Mouse (Mus musculus) midbrain, embryonic 12.5 days (tissue): ENCODE data around the gene Cdh23. TPM values are rescaled to one million over a fixed set of nuclear protein-coding genes. Genes with fewer than 3 reads are reported as not detected.

Source experiments
- ATAC-seq: fragments of 200-750 bp; cut with Nextera tagmentation; 2 replicates; pipeline ENCODE4 v1.8.0; 2017; ENCODE audit warnings: low read depth, moderate TSS enrichment, moderate library complexity; ENCODE audit not compliant: low FRiP score
- H3K27ac ChIP-seq: fragments of 300-500 bp; sonication (generic); replicated peaks from 2 replicates; pipeline ENCODE4 v1.5.1; 2016; ENCODE audit warnings: mild to moderate bottlenecking
- H3K27me3 ChIP-seq: fragments of 300-500 bp; sonication (generic); 2 replicates; pipeline ENCODE4 v1.6.1; 2016; ENCODE audit warnings: mild to moderate bottlenecking
- H3K36me3 ChIP-seq: fragments of 300-500 bp; sonication (generic); 2 replicates; pipeline ENCODE4 v1.6.1; 2016
- H3K4me1 ChIP-seq: fragments of 300-500 bp; sonication (generic); 2 replicates; pipeline ENCODE4 v1.6.1; 2016
- H3K4me2 ChIP-seq: fragments of 300-500 bp; sonication (generic); replicated peaks from 2 replicates; pipeline ENCODE4 v1.6.1; 2016; ENCODE audit warnings: mild to moderate bottlenecking, moderate library complexity
- H3K4me3 ChIP-seq: fragments of 300-500 bp; sonication (generic); 2 replicates; pipeline ENCODE4 v1.5.1; 2016; ENCODE audit warnings: mild to moderate bottlenecking
- H3K9ac ChIP-seq: fragments of 300-500 bp; sonication (generic); replicated peaks from 2 replicates; pipeline ENCODE4 v1.6.1; 2016; ENCODE audit warnings: mild to moderate bottlenecking, moderate library complexity
- H3K9me3 ChIP-seq: fragments of 300-500 bp; sonication (generic); 2 replicates; pipeline ENCODE4 v1.6.1; 2016; ENCODE audit warnings: mild to moderate bottlenecking
- WGBS: fragments of 180-500 bp; shearing (Covaris S2); methylation state at CpG from one replicate; pipeline ENCODE4 v1.1.7; 2016; 5-methylcytosine and 5-hydroxymethylcytosine counted together
- polyA plus RNA-seq: library from polyadenylated mRNA; unstranded; fragments of >200 nt; fragmentation: Nextera tagmentation; extraction: Ambion mirVana; gene quantifications from 2 replicates; pipeline ENCODE4 v1.2.1, GENCODE M21; 2016

Gene Cdh23
- polyA plus RNA-seq, 1 experiment from 2014 or later, result 1.2 TPM

DNA sequence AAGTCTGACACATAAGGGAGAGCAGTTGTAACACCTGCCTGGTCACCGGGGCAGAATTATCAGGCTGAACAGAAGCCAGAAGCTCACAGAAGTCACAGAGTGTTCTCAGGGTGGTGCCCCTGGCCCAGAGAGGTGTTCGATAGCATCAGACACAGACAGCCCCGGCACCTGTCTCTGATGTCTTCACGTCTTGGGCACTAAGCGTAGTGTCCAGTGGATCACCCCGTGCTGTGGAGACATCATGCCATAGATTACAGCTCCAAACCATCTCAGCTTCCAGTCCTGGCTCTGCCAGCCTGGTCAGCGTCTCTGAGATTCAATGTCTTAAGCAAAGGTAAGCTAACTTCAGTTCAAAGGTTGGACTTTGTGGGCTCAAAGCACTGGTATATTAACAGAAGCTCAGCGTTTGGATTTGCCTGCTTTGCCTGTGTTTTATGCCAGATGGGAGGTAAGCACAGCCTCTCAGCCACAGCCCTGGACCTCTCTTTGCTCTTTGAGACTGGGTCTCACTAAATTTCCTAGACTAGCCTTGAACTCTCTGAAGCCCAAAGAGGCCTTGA is 429.4 kb downstream of the Cdh23 start:
- H3K4me2 ChIP-seq, result no peak overlapping the region
- no peak overlapping the region for H3K4me3 ChIP-seq
- no peak overlapping the region for H3K9ac ChIP-seq
- no peaks in the 10 kb centered on the region for H3K27me3 ChIP-seq
- H3K36me3 ChIP-seq, result no peaks in the 10 kb centered on the region
- WGBS, result 93% methylated on average over 8 of the region's 8 CpGs
- H3K4me1 ChIP-seq, result peaks cover 8% of the 10 kb centered on the region
- no peak for ATAC-seq
- no peak overlapping the region for H3K27ac ChIP-seq
- H3K9me3 ChIP-seq, result no peaks in the 10 kb centered on the region

DNA sequence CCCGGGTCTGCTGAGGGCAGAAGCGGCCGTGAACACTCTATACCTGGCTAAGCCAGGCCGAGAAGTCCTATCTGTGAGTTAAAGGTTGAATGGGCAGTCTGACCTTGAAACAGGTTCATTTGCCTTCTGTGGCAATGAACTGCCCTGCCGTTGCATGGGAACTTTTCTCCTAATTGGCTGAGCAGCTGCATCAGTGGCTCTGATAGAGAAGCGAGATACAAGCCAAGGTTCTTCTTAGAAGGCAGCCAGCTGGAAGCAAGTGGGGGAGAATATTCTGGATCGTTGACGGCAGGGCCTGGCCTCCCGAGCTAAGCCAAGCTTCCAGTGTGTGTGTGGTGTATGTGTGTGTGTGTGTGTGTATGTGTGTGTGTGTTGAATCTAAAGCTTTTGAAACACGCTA is 431.0 kb downstream of the Cdh23 start:
- 86% methylated on average over 10 of the region's 10 CpGs for WGBS
- Histone ChIP-seq H3K4me2 (no peak overlapping the region), H3K4me3 (no peak overlapping the region), H3K9me3 (no peaks in the 10 kb centered on the region), H3K36me3 (no peaks in the 10 kb centered on the region), H3K4me1 (peaks cover 8% of the 10 kb centered on the region), H3K9ac (no peak overlapping the region), H3K27ac (no peak overlapping the region), H3K27me3 (no peaks in the 10 kb centered on the region)
- no peak for ATAC-seq

DNA sequence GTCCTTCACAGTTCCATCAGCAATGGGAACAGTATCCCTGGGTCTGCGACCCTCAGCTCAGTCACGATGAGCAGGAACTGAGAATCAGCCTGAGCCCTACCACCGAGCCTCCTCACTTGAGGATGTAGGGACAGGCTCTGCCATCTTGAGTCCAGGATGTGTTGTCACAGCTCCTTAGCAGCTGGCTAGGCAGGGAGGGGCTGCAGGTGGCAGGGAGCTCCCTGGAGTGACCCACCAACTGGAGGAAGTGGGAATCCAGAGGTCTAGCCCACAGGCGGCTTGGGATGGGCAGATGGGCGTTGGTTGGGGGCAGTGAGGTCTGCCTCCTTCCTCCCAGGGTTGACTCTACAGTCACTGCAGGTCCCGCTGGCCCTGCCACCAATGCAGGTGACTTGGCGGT is 432.9 kb downstream of the Cdh23 start:
- 83% methylated on average over 7 of the region's 7 CpGs for WGBS
- no peaks in the 10 kb centered on the region for H3K36me3 ChIP-seq
- no peak for ATAC-seq
- H3K4me1 ChIP-seq, result peaks cover 8% of the 10 kb centered on the region
- no peak overlapping the region for H3K27ac ChIP-seq
- no peaks in the 10 kb centered on the region for H3K9me3 ChIP-seq
- H3K27me3 ChIP-seq, result no peaks in the 10 kb centered on the region
- H3K9ac ChIP-seq, result no peak overlapping the region
- H3K4me3 ChIP-seq, result no peak overlapping the region
- no peak overlapping the region for H3K4me2 ChIP-seq

DNA sequence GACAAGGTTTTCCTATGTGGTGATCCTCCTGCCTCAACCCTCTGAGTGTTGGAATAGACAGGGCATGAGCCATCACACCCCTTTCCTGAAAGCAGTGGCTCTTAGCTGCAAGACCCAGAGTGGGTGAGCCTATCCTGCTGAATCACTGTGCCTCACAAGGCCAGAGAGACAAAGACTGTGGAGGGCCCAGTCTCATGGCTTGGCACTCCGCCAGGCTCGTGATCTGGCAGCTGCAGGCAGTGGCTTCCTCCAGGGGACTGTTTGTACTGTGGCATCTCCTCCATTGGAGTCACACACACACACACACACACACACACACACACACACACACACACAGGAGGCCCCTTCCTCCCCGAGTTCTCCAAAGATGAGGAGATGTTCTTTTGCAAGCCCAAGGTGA is 433.9 kb downstream of the Cdh23 start:
- Histone ChIP-seq H3K4me1 (peaks cover 8% of the 10 kb centered on the region), H3K27me3 (no peaks in the 10 kb centered on the region), H3K36me3 (no peaks in the 10 kb centered on the region), H3K27ac (peak overlapping the region; percentile 49; the same call in 1 of the 2 replicates), H3K9me3 (no peaks in the 10 kb centered on the region), H3K4me2 (no peak overlapping the region), H3K9ac (no peak overlapping the region), H3K4me3 (no peak overlapping the region)
- 42% methylated on average over 3 of the region's 3 CpGs for WGBS
- peak; percentile 83 for ATAC-seq

DNA sequence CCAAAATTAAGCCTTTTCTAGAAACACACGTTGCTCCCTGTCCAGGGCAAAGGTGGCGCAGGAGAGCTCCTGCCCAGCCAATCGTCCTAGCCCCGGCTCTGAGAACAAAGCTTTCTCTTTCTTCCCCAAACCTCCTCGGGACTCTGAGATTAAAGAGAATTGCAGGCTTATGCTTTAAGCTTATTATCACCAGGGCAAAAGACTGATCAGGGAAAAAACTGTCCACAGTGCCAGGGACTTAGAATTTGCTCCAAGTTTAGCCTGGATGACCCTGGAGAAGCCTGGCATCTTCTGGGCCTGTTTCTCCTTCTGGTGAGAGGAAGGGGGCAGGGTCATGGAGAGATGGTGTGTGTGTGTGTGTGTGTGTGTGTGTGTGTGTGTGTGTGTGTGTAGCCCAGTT is 434.8 kb downstream of the Cdh23 start:
- no peak overlapping the region for H3K9ac ChIP-seq
- H3K4me2 ChIP-seq, result no peak overlapping the region
- no peak overlapping the region for H3K27ac ChIP-seq
- H3K9me3 ChIP-seq, result no peaks in the 10 kb centered on the region
- 18% methylated on average over 5 of the region's 5 CpGs for WGBS
- H3K36me3 ChIP-seq, result no peaks in the 10 kb centered on the region
- H3K4me3 ChIP-seq, result no peak overlapping the region
- H3K4me1 ChIP-seq, result peaks cover 8% of the 10 kb centered on the region
- ATAC-seq, result no peak
- H3K27me3 ChIP-seq, result no peaks in the 10 kb centered on the region

DNA sequence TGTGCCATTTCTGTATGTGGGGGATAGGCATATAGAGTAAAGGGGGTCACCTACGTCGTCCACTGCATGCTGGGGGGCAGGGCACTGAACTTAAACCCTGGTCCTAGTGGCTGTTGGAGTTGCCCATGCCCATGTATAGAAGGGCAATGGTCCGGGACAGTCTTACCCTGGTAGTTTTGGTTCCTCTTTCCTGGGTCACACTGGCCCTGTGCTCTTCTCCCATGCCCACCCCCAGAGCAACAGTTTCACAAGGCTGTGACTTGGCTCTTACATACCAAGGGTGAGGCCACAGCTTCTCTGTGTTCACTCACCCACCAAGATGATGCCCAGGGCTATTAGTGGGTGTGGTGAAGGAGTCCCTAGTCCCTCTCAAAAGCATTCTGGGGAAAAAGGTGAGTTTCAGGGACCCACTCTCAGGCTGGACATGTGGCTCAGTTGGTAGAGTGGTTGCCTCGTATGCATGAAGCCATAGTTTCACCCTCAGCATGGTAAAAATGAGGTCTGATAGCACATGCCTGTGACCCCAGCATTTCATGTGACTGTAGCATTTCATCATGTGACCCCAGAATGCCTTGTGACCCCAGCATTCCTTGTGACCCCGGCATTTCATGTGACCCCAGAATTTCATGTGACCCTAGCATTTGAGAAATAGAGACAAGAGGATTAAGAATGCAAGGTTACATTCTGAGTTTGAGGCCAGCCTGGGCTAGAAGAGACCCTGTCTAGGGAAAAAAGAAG is 435.6 kb downstream of the Cdh23 start:
- H3K4me3 ChIP-seq, result no peak overlapping the region
- H3K4me1 ChIP-seq, result peaks cover 8% of the 10 kb centered on the region
- no peaks in the 10 kb centered on the region for H3K27me3 ChIP-seq
- H3K9me3 ChIP-seq, result no peaks in the 10 kb centered on the region
- no peaks in the 10 kb centered on the region for H3K36me3 ChIP-seq
- WGBS, result 86% methylated on average over 5 of the region's 5 CpGs
- no peak for ATAC-seq
- no peak overlapping the region for H3K4me2 ChIP-seq
- no peak overlapping the region for H3K27ac ChIP-seq
- H3K9ac ChIP-seq, result no peak overlapping the region

DNA sequence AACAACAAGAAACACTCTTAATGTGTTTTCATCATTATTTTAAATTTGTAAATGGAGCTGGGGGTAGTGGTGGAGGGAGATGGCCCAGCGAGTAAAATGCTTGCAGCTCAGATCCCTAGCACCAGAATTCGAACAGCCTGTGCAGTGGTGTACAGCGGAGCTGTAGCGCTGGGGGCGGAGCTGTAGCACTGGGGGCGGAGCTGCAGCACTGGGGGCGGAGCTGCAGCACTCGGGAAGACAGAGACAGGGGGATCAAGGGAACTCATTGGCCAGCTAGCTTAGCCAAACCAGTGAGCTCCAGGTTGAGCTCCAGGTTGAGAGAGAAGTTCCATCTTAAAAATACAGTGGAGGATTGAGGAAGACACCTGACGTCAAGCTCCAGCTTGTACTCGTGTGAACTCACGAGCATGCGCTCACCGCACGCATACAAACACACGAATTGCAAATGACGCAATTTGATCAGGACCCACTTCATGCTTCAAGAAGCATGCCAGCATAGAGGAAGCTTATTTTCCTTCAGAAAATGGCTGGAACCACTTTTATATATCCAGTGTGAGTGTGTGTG is 438.9 kb downstream of the Cdh23 start:
- ATAC-seq, result no peak

DNA sequence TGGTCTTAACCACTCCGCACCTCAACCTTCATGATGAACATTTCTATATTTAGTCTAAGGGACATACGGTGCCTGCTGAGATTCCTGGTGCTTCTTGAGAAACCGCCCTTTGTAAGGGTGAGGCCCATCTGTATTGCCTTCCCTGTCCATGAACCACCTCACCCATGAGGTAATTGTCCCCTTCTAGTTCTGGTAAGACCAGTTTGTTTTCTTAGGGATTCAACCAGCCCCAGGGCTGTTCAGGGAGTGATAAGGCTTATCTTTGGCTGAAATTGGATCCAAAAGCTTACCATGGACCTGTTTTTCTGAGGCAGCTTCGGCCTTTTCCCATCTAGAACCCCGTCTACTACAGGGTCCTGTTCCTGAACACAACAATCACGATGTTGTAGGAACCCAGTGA is 440.2 kb downstream of the Cdh23 start:
- Histone ChIP-seq H3K27ac (no peak overlapping the region), H3K9me3 (no peaks in the 10 kb centered on the region), H3K9ac (no peak overlapping the region), H3K4me3 (no peak overlapping the region), H3K4me2 (no peak overlapping the region), H3K36me3 (no peaks in the 10 kb centered on the region), H3K27me3 (no peaks in the 10 kb centered on the region), H3K4me1 (no peaks in the 10 kb centered on the region)
- no peak for ATAC-seq
- 85% methylated on average over 6 of the region's 6 CpGs for WGBS

More for the DNA sequence above, 438.9 kb downstream of the Cdh23 start:
- Histone ChIP-seq H3K4me3 (no peak overlapping the region), H3K4me2 (no peak overlapping the region), H3K27ac (no peak overlapping the region), H3K9ac (no peak overlapping the region), H3K9me3 (no peaks in the 10 kb centered on the region), H3K4me1 (peaks cover 2% of the 10 kb centered on the region), H3K36me3 (no peaks in the 10 kb centered on the region), H3K27me3 (no peaks in the 10 kb centered on the region)
- WGBS, result 59% methylated on average over 16 of the region's 16 CpGs

Other genes with a start within 250 kb of the Cdh23 start
- 12.0 TPM in 2 replicates for gene Slc29a3, start 56.3 kb upstream of the Cdh23 start, polyA plus RNA-seq
- 4.9 and 5.6 TPM in 2 replicates for gene Unc5b, start 135.1 kb upstream of the Cdh23 start, polyA plus RNA-seq